Mouse (Mus musculus): ENCODE data around the gene Wdr48. TPM values are rescaled to one million over a fixed set of nuclear protein-coding genes. Genes with fewer than 3 reads are reported as not detected.

The Wdr48 gene
- polyA plus RNA-seq, 1 experiment from 2014 or later = 85.2 TPM

DNA sequence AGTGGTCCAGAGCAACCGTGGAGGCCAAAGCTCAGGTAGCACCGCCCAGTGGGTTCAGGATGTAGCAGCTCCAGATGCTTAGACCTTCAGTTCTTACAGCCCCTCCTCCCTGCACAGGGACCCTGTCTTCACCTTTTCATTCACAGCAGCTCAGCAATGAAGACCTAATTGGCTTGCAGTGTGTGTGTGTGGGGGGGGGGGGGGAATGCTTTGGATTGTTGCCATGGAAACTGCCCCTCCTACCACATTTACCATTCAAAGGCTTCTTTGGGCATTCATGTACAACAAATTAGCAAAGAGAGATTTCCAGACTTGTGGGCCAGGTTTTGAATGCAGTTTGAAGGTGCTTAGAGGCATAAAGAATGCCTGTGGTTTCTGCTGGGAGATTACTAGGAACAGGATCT is 5.8 kb upstream of the Wdr48 start:
- no peaks in the 10 kb centered on the region for H3K27me3 ChIP-seq (replicated peaks; ENCODE audit: control insufficient read depth, insufficient read depth, low read length)
- no peak overlapping the region for H3K9ac ChIP-seq (replicated peaks; ENCODE audit: low read depth, low read length)
- H3K4me1 ChIP-seq (replicated peaks; ENCODE audit: control insufficient read depth, insufficient read depth, low read length) = peaks cover 12% of the 10 kb centered on the region
- H3K9me3 ChIP-seq (ENCODE audit: control insufficient read depth, low read length) = no peaks in the 10 kb centered on the region
- peak overlapping the region; percentile 77 for H3K27ac ChIP-seq (ENCODE audit: low read length)
- 4% methylated on average over 2 of the region's 2 CpGs for WGBS
- no peak overlapping the region for H3K4me2 ChIP-seq (ENCODE audit: low read length)
- no peaks in the 10 kb centered on the region for H3K36me3 ChIP-seq (ENCODE audit: control insufficient read depth, insufficient read depth)
- H3K4me3 ChIP-seq (replicated peaks; ENCODE audit: low read length) = no peak overlapping the region
- peak; percentile 85 for ATAC-seq

DNA sequence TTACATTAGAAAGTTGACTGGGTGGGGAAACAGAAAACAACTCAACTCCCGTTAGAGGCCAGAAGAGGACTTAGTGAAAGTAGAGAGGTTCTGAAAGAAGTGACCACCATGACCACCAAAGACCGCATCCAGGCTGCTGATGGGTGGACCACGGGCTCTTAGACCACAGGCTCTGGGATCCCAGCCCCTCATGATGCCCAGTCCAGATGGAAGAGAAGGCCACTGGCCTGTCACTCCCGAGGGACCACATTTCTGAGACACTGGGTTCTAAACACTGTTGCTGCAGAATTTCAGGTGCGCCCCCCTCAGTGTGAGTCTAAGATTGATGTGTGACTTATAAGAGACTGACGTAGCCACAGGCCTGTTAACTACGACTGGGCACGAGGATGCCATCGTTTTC is 5.2 kb upstream of the Wdr48 start:
- no peaks in the 10 kb centered on the region for H3K27me3 ChIP-seq (replicated peaks; ENCODE audit: control insufficient read depth, insufficient read depth, low read length)
- H3K4me2 ChIP-seq (ENCODE audit: low read length) = no peak overlapping the region
- no peak overlapping the region for H3K9ac ChIP-seq (replicated peaks; ENCODE audit: low read depth, low read length)
- H3K27ac ChIP-seq (ENCODE audit: low read length) = peak overlapping the region; percentile 77
- no peak for ATAC-seq
- 40% methylated on average over 9 of the region's 9 CpGs for WGBS
- no peaks in the 10 kb centered on the region for H3K9me3 ChIP-seq (ENCODE audit: control insufficient read depth, low read length)
- no peaks in the 10 kb centered on the region for H3K36me3 ChIP-seq (ENCODE audit: control insufficient read depth, insufficient read depth)
- no peak overlapping the region for H3K4me3 ChIP-seq (replicated peaks; ENCODE audit: low read length)
- H3K4me1 ChIP-seq (replicated peaks; ENCODE audit: control insufficient read depth, insufficient read depth, low read length) = peaks cover 15% of the 10 kb centered on the region

- no peak overlapping the region for H3K4me2 ChIP-seq (ENCODE audit: low read length)
- no peaks in the 10 kb centered on the region for H3K27me3 ChIP-seq (replicated peaks; ENCODE audit: control insufficient read depth, insufficient read depth, low read length)
- H3K4me1 ChIP-seq (replicated peaks; ENCODE audit: control insufficient read depth, insufficient read depth, low read length) = peaks cover 19% of the 10 kb centered on the region
- H3K27ac ChIP-seq (ENCODE audit: low read length) = no peak overlapping the region
- H3K36me3 ChIP-seq (ENCODE audit: control insufficient read depth, insufficient read depth) = no peaks in the 10 kb centered on the region
- no peak overlapping the region for H3K9ac ChIP-seq (replicated peaks; ENCODE audit: low read depth, low read length)
- 28% methylated on average over 2 of the region's 2 CpGs for WGBS
- no peak for ATAC-seq
- H3K4me3 ChIP-seq (replicated peaks; ENCODE audit: low read length) = no peak overlapping the region
- no peaks in the 10 kb centered on the region for H3K9me3 ChIP-seq (ENCODE audit: control insufficient read depth, low read length)
These were observed 4.0 kb upstream of the Wdr48 start for GRCm38 (mm10) chr9:119890692-119891091.

DNA sequence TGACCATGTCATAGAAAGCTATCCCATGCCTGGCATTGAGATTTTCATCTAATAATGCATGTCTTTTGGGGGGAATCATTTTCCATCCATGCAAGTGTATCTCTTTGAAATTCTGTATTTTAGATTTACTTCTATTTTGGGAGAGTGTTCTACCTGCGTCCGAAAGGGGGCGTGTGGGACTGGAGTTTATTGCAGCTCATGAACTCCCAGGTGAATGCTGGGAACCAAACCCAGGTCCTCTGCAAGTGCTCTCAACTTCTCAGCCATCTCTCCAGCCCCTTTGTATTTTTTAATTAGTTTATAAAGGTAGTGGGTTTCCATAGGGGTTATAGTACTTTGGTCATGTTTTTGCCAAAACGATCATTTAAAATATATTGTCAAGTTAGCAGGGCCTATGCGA is 797 bp upstream of the Wdr48 start:
- Histone ChIP-seq H3K36me3 (ENCODE audit: control insufficient read depth, insufficient read depth) (no peaks in the 10 kb centered on the region), H3K4me2 (ENCODE audit: low read length) (peak overlapping the region; percentile 84), H3K27me3 (replicated peaks; ENCODE audit: control insufficient read depth, insufficient read depth, low read length) (no peaks in the 10 kb centered on the region), H3K9ac (replicated peaks; ENCODE audit: low read depth, low read length) (peak overlapping the region; percentile 88; the same call in 1 of the 2 replicates), H3K27ac (ENCODE audit: low read length) (no peak overlapping the region; the same call in 1 of the 2 replicates), H3K9me3 (ENCODE audit: control insufficient read depth, low read length) (no peaks in the 10 kb centered on the region), H3K4me3 (replicated peaks; ENCODE audit: low read length) (no peak overlapping the region), H3K4me1 (replicated peaks; ENCODE audit: control insufficient read depth, insufficient read depth, low read length) (peaks cover 20% of the 10 kb centered on the region)
- ATAC-seq = no peak
- 90% methylated on average over 5 of the region's 5 CpGs for WGBS

DNA sequence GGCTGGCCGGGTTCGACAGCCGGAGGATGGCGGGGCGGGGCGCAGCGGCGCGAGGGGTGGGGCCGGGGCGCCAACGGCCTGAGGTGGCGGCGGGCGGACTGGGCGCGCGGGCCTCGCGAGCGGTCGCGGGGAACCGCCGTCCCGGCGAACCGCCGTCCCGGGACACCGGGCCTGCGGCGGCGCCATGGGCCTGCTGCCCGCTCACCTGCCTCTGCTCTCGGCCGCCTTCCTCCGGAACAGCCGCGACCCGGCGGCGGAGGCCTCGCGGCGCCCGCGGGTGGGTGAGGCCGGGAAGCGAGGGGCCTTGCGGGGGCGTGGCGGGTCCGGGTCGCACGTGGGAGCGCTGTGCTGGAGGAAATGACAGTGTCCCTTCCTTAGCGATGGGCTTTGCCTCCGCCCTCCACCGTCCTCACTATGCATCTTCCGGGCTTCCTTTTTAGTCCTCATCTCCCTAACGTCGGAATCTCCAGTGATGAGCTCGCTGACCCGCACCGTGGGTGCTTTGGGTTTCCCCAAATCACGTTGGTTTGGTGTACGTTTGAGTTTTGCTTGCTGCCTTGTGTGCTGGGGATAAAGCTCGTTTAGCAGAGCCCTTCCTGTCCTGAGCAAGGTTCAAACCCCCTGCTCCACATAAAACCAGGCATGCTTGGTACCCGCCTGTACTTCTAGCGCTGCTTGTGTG is 503 bp downstream of the Wdr48 start:
- Histone ChIP-seq H3K9me3 (ENCODE audit: control insufficient read depth, low read length) (no peaks in the 10 kb centered on the region), H3K4me2 (ENCODE audit: low read length) (peak overlapping the region; percentile 98), H3K36me3 (ENCODE audit: control insufficient read depth, insufficient read depth) (no peaks in the 10 kb centered on the region), H3K27me3 (replicated peaks; ENCODE audit: control insufficient read depth, insufficient read depth, low read length) (no peaks in the 10 kb centered on the region), H3K27ac (ENCODE audit: low read length) (peak overlapping the region; percentile 60; the same call in 1 of the 2 replicates), H3K4me1 (replicated peaks; ENCODE audit: control insufficient read depth, insufficient read depth, low read length) (peaks cover 11% of the 10 kb centered on the region), H3K4me3 (replicated peaks; ENCODE audit: low read length) (peak overlapping the region; percentile 86), H3K9ac (replicated peaks; ENCODE audit: low read depth, low read length) (peak overlapping the region; percentile 88)
- peak; percentile 67 for ATAC-seq
- WGBS = under 1% methylated on average over 58 of the region's 71 CpGs

GRCm38 (mm10) chr9:119899446-119899845 is 4.8 kb downstream of the Wdr48 start:
- Histone ChIP-seq H3K9me3 (ENCODE audit: control insufficient read depth, low read length) (no peaks in the 10 kb centered on the region), H3K4me1 (replicated peaks; ENCODE audit: control insufficient read depth, insufficient read depth, low read length) (peaks cover 8% of the 10 kb centered on the region), H3K4me3 (replicated peaks; ENCODE audit: low read length) (no peak overlapping the region), H3K27me3 (replicated peaks; ENCODE audit: control insufficient read depth, insufficient read depth, low read length) (no peaks in the 10 kb centered on the region), H3K27ac (ENCODE audit: low read length) (no peak overlapping the region), H3K4me2 (ENCODE audit: low read length) (no peak overlapping the region), H3K9ac (replicated peaks; ENCODE audit: low read depth, low read length) (no peak overlapping the region), H3K36me3 (ENCODE audit: control insufficient read depth, insufficient read depth) (peaks cover 3% of the 10 kb centered on the region)
- ATAC-seq = no peak
- WGBS = 92% methylated on average over 2 of the region's 2 CpGs

DNA sequence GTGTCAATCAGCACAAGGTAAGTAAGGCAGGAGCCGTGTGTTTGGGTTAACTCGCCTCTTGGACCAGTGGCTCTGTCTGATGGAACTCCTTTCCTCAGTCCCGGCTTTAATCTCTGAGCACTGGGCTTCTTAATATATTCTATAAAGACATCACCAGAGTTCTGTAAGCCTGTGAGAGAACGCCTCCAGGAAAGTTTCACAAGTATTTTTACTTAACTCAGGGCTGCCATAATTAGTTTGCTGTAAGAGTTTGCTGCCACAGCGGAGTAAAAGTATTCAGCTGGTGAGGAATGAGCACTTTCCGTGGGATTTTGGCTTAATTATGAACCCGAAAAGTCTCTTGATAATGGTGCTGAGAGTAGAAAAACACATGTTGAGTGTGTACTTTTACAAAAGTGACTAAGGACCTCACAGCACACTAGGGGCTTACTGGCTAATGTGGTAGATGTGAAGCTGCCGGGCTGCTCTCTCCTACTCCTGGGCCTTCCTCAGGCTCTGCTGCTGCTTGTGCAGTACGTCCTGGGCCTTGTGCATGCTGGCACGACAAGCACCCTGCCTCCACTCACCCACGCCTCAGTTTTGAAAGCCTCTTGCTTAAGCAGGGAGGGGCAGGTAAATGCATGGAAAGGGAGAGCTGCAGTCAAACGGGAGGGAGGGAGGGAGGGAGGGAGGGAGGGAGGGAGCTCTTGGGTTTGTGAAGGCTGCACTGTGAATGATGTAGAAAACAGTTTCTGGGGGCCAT is 7.9 kb downstream of the Wdr48 start:
- Histone ChIP-seq H3K9ac (replicated peaks; ENCODE audit: low read depth, low read length) (no peak overlapping the region), H3K4me2 (ENCODE audit: low read length) (no peak overlapping the region), H3K36me3 (ENCODE audit: control insufficient read depth, insufficient read depth) (peaks cover 25% of the 10 kb centered on the region), H3K4me1 (replicated peaks; ENCODE audit: control insufficient read depth, insufficient read depth, low read length) (no peaks in the 10 kb centered on the region), H3K4me3 (replicated peaks; ENCODE audit: low read length) (no peak overlapping the region), H3K27ac (ENCODE audit: low read length) (no peak overlapping the region), H3K27me3 (replicated peaks; ENCODE audit: control insufficient read depth, insufficient read depth, low read length) (no peaks in the 10 kb centered on the region), H3K9me3 (ENCODE audit: control insufficient read depth, low read length) (no peaks in the 10 kb centered on the region)
- ATAC-seq = no peak
- 91% methylated on average over 11 of the region's 12 CpGs for WGBS

DNA sequence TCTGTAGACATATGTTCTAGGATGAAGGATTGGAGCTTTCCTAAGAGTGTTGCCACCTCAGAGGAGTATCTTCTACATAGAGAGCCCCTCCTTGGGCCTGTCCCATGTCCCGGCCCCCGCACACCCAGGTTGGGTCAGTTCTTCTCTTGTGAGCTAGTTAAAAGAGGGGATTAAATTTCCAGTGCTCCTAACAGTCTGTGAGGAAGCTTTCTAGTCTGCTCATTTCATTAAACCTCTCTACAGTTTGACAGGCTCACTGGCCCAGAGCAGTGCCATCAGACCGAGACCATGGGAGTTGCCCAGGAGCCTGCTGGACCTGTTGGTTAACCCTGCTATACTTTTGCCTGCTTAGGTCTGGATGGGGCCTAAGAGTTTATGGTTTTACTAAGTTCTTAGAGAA is 14.0 kb downstream of the Wdr48 start:
- Histone ChIP-seq H3K9ac (replicated peaks; ENCODE audit: low read depth, low read length) (no peak overlapping the region), H3K27ac (ENCODE audit: low read length) (no peak overlapping the region), H3K9me3 (ENCODE audit: control insufficient read depth, low read length) (no peaks in the 10 kb centered on the region), H3K4me3 (replicated peaks; ENCODE audit: low read length) (no peak overlapping the region), H3K4me2 (ENCODE audit: low read length) (no peak overlapping the region), H3K4me1 (replicated peaks; ENCODE audit: control insufficient read depth, insufficient read depth, low read length) (no peaks in the 10 kb centered on the region), H3K27me3 (replicated peaks; ENCODE audit: control insufficient read depth, insufficient read depth, low read length) (no peaks in the 10 kb centered on the region), H3K36me3 (ENCODE audit: control insufficient read depth, insufficient read depth) (peaks cover 61% of the 10 kb centered on the region)
- no peak for ATAC-seq
- 94% methylated on average over 3 of the region's 3 CpGs for WGBS

GRCm38 (mm10) chr9:119909931-119910330 is 15.3 kb downstream of the Wdr48 start:
- peaks cover 64% of the 10 kb centered on the region for H3K36me3 ChIP-seq (ENCODE audit: control insufficient read depth, insufficient read depth)
- no peak overlapping the region for H3K4me3 ChIP-seq (replicated peaks; ENCODE audit: low read length)
- no peaks in the 10 kb centered on the region for H3K27me3 ChIP-seq (replicated peaks; ENCODE audit: control insufficient read depth, insufficient read depth, low read length)
- H3K27ac ChIP-seq (ENCODE audit: low read length) = no peak overlapping the region
- H3K9ac ChIP-seq (replicated peaks; ENCODE audit: low read depth, low read length) = no peak overlapping the region
- no peaks in the 10 kb centered on the region for H3K9me3 ChIP-seq (ENCODE audit: control insufficient read depth, low read length)
- no peak for ATAC-seq
- WGBS = 97% methylated on average over 3 of the region's 3 CpGs
- H3K4me1 ChIP-seq (replicated peaks; ENCODE audit: control insufficient read depth, insufficient read depth, low read length) = no peaks in the 10 kb centered on the region
- H3K4me2 ChIP-seq (ENCODE audit: low read length) = no peak overlapping the region

Measured in forebrain, embryonic 16.5 days (tissue).